Mouse (Mus musculus) testis, postnatal 10 days (tissue): ENCODE data around the gene Zfp61.

Experiments
- DNase-seq: peaks from one replicate; pipeline ENCODE4 v3.0.0; 2021; ENCODE audit warnings: low spot score

The Zfp61 gene

GRCm38 (mm10) chr7:24260000-24260312, 41.1 kb downstream of the Zfp61 start:
- DNase-seq = no peak

GRCm38 (mm10) chr7:24259306-24259999, 41.6 kb downstream of the Zfp61 start:
- DNase-seq = peak; percentile 69

- DNase-seq = peak; percentile 74
Observed at GRCm38 (mm10) chr7:24254633-24255474, 46.2 kb downstream of the Zfp61 start, which contains the start of gene Zfp108. Gene Zfp108 (plus strand): TSS chr7:24254794.

- no peak for DNase-seq
Observed at GRCm38 (mm10) chr7:24253779-24254615, 47.0 kb downstream of the Zfp61 start.
